Comparison of ENCODE assay signal across 17 mouse cellular contexts in genomic region chr2:49169766-49170165, GRCm38 (mm10).
"Had no signal": no experiment of that assay in that cellular context is flagged by ENCODE, and none has a peak within 500 bp of the region (broad histone marks: within the 10 kb centered on the region; RNA-seq: fewer than 3 reads in every experiment).

No protein-coding gene starts in this region.

- H3K4me3 ChIP-seq: kidney, embryonic 15.5 days; left cerebral cortex, adult 2 months; limb, embryonic 15.5 days; liver, embryonic 12.5 days; midbrain, embryonic 10.5 days; midbrain, embryonic 15.5 days; neural tube, embryonic 13.5 days had no signal

- H3K27me3 ChIP-seq: kidney, embryonic 15.5 days; limb, embryonic 15.5 days; liver, embryonic 12.5 days; midbrain, embryonic 15.5 days; neural tube, embryonic 13.5 days had no signal

- ATAC-seq: liver, embryonic 12.5 days; midbrain, embryonic 15.5 days had no signal

- H3K4me1 ChIP-seq: kidney, embryonic 15.5 days; limb, embryonic 15.5 days; liver, embryonic 12.5 days; midbrain, embryonic 10.5 days; midbrain, embryonic 15.5 days; neural tube, embryonic 13.5 days had no signal

- H3K36me3 ChIP-seq: limb, embryonic 15.5 days; midbrain, embryonic 15.5 days had no signal

- DNase-seq: kidney, postnatal 14 days; layer of hippocampus, adult 9-11 months; lung, embryonic 14.5 days; lung, postnatal 10 days; lung, postnatal 4 days; retina, postnatal 1 day; right cerebral cortex, postnatal 4 days; spleen, adult 18-20 months; thymus, adult 18-20 months; thymus, postnatal 25 days had no signal

- H3K4me2 ChIP-seq: kidney, embryonic 15.5 days; limb, embryonic 15.5 days; liver, embryonic 12.5 days; lung, embryonic 14.5 days; midbrain, embryonic 15.5 days; neural tube, embryonic 13.5 days had no signal

- H3K9ac ChIP-seq: kidney, embryonic 15.5 days; limb, embryonic 15.5 days; liver, embryonic 12.5 days; lung, embryonic 14.5 days; midbrain, embryonic 15.5 days; neural tube, embryonic 13.5 days had no signal

- H3K27ac ChIP-seq: kidney, embryonic 15.5 days; left cerebral cortex, adult 2 months; limb, embryonic 15.5 days; liver, embryonic 12.5 days; midbrain, embryonic 10.5 days; midbrain, embryonic 15.5 days; neural tube, embryonic 13.5 days had no signal

- H3K9me3 ChIP-seq: kidney, embryonic 15.5 days; limb, embryonic 15.5 days; liver, embryonic 12.5 days; midbrain, embryonic 15.5 days; neural tube, embryonic 13.5 days had no signal
